Mouse (Mus musculus) neural tube, embryonic 14.5 days (tissue): Measurements from ENCODE around the gene Slfnl1. TPM values are rescaled to one million over a fixed set of nuclear protein-coding genes. Genes with fewer than 3 reads are reported as not detected.

Experiments used
- ATAC-seq: fragments of 200-750 bp; cut with Nextera tagmentation; 2 replicates; pipeline ENCODE4 v1.8.0; 2017; ENCODE audit warnings: low read depth, mild to moderate bottlenecking, moderate TSS enrichment, moderate library complexity
- H3K27ac ChIP-seq: fragments of 300-500 bp; sonication (generic); 2 replicates; pipeline ENCODE4 v1.5.1; 2014; ENCODE audit warnings: low read depth, mild to moderate bottlenecking, control low read depth, low read length, moderate library complexity, mixed read lengths
- H3K27me3 ChIP-seq: fragments of 300-500 bp; sonication (generic); 2 replicates; pipeline ENCODE4 v1.6.1; 2014; ENCODE audit warnings: low read length; ENCODE audit not compliant: control insufficient read depth, insufficient read depth
- H3K36me3 ChIP-seq: fragments of 300-500 bp; sonication (generic); 2 replicates; pipeline ENCODE4 v1.6.1; 2014; ENCODE audit warnings: low read length, mixed read lengths; ENCODE audit not compliant: control insufficient read depth, insufficient read depth
- H3K4me1 ChIP-seq: fragments of 300-500 bp; sonication (generic); 2 replicates; pipeline ENCODE4 v1.6.1; 2014; ENCODE audit warnings: low read length; ENCODE audit not compliant: control insufficient read depth, insufficient read depth
- H3K4me2 ChIP-seq: fragments of 300-500 bp; sonication (generic); 2 replicates; pipeline ENCODE4 v1.6.1; 2014; ENCODE audit warnings: mild to moderate bottlenecking, low read depth, low read length, control low read depth
- H3K4me3 ChIP-seq: fragments of 300-500 bp; sonication (generic); 2 replicates; pipeline ENCODE4 v1.5.1; 2014; ENCODE audit warnings: low read depth, low read length, control low read depth, mixed read lengths
- H3K9ac ChIP-seq: fragments of 300-500 bp; sonication (generic); replicated peaks from 2 replicates; pipeline ENCODE4 v1.6.1; 2014; ENCODE audit warnings: low read depth, mild to moderate bottlenecking, control low read depth, low read length, mixed read lengths
- H3K9me3 ChIP-seq: fragments of 300-500 bp; sonication (generic); 2 replicates; pipeline ENCODE4 v1.6.1; 2016; ENCODE audit warnings: low read length; ENCODE audit not compliant: control insufficient read depth
- WGBS: fragments of 180-500 bp; shearing (Covaris S2); extraction: QIAGEN DNeasy Blood & Tissue Kit; methylation state at CpG from one replicate; pipeline ENCODE4 v1.1.7; 2014; 5-methylcytosine and 5-hydroxymethylcytosine counted together
- polyA plus RNA-seq: library from polyadenylated mRNA; unstranded; fragments of >200 nt; fragmentation: Nextera tagmentation; extraction: Ambion mirVana; gene quantifications from 2 replicates; pipeline ENCODE4 v1.2.1, GENCODE M21; 2014

Gene Slfnl1
- polyA plus RNA-seq, 1 experiment from 2014 or later, result 0.15 TPM

DNA sequence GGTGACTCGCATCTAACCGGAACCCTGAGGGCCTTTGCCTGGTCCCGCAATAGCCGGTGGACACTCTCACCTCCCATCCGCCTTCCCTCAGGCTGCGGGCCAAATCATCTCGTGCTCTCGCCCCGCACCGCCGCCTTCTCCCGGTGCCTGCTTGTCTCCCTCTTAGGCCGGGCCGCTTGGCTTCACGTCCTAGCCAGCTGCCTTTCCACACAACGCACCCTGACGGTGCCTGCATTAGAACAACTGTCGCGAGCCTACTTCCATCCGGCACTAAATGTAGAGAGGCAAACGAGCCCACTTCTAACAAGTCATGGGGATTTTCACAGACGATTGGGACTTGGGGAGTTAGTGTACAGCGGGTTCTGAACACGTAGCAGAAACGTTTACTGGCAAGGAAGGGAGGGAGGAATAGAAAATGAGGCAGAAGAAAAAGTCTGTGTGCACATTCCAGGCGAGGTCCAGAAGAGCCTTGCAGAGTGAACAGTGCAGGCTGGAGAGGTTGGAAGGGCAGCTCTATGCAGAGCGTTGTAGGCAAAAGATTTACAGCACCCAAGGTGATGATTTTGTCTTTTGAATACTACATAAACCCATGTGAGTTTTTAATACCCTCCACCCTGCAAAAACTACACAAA lies 38.5 kb downstream of the Slfnl1 start:
- Histone ChIP-seq H3K36me3 (no peaks in the 10 kb centered on the region), H3K4me1 (peaks cover 19% of the 10 kb centered on the region), H3K4me3 (peak overlapping the region; percentile 77), H3K9me3 (no peaks in the 10 kb centered on the region), H3K27ac (peak overlapping the region; percentile 93), H3K27me3 (no peaks in the 10 kb centered on the region), H3K9ac (peak overlapping the region; percentile 94), H3K4me2 (peak overlapping the region; percentile 83)
- under 1% methylated on average over 27 of the region's 27 CpGs for WGBS
- ATAC-seq, result peak; percentile 75

DNA sequence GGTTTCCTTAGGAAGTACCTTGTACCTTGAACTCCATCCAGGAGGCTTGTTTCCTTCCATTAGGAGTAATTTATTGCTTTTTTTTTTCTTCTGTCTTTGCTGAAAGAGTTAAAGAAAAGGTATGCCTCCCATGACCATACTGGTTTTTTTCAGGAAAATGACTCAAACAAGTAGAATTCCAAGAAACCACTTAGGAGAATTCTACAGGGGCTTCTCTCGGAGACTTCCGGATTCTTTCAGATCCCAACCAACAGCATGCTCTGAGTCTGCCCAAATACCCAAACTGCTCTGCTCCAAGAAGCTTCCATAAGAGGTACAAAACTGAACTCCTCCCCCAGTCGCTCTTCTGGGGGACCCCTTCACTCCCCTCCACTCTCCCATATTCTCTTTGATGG lies 39.0 kb downstream of the Slfnl1 start:
- H3K4me1 ChIP-seq, result peaks cover 19% of the 10 kb centered on the region
- H3K27ac ChIP-seq, result peak overlapping the region; percentile 93
- H3K4me2 ChIP-seq, result peak overlapping the region; percentile 83
- 85% methylated on average over 3 of the region's 3 CpGs for WGBS
- peak overlapping the region; percentile 77 for H3K4me3 ChIP-seq
- ATAC-seq, result no peak
- no peak overlapping the region for H3K9ac ChIP-seq
- no peaks in the 10 kb centered on the region for H3K27me3 ChIP-seq
- H3K9me3 ChIP-seq, result no peaks in the 10 kb centered on the region
- H3K36me3 ChIP-seq, result no peaks in the 10 kb centered on the region

DNA sequence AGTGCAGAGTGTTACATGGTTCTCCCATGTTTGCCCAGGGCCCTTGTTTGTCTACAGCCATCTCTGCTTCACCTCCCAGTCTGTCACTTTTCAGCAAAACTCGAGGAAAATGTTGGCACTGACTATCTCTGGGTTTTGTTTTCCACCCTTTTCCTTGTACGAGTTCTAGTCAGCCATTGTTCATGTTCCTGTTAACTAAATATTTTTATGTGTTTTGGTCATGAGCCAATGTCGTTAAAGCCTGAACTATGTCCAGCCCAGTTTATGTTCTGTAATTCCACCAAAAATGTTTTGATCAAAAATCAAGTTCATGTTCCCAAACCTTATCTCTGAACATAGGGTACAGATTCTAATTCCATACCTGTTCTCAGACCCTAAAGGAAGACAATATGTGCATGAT lies 39.7 kb downstream of the Slfnl1 start:
- Histone ChIP-seq H3K9ac (no peak overlapping the region), H3K4me3 (no peak overlapping the region), H3K9me3 (no peaks in the 10 kb centered on the region), H3K27ac (no peak overlapping the region), H3K4me2 (no peak overlapping the region), H3K27me3 (no peaks in the 10 kb centered on the region), H3K36me3 (no peaks in the 10 kb centered on the region), H3K4me1 (peaks cover 19% of the 10 kb centered on the region)
- ATAC-seq, result no peak
- WGBS, result 74% methylated on average over 3 of the region's 3 CpGs

DNA sequence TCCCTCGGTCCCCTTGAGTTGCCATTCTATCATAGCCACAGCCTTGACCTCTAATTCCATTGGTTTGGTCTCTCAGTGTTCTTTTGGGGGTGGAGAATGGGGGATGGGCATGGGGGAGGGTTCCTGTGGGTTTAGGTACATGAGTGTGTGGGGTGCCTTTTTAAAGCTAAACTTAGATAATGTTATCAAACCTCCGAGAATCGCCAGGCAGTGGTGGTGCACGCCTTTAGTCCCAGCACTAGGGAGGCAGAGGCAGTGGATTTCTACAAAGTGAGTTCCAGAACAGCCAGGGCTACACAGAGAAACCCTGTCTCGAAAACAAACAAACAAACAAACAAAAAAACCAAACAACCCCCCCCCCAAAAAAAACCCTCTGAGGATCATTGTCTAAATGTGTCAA lies 48.9 kb downstream of the Slfnl1 start:
- H3K4me3 ChIP-seq, result no peak overlapping the region
- no peak overlapping the region for H3K4me2 ChIP-seq
- H3K27ac ChIP-seq, result no peak overlapping the region
- WGBS, result 85% methylated on average over 5 of the region's 5 CpGs
- H3K9ac ChIP-seq, result no peak overlapping the region
- H3K9me3 ChIP-seq, result no peaks in the 10 kb centered on the region
- no peaks in the 10 kb centered on the region for H3K36me3 ChIP-seq
- H3K27me3 ChIP-seq, result no peaks in the 10 kb centered on the region
- no peak for ATAC-seq
- no peaks in the 10 kb centered on the region for H3K4me1 ChIP-seq

DNA sequence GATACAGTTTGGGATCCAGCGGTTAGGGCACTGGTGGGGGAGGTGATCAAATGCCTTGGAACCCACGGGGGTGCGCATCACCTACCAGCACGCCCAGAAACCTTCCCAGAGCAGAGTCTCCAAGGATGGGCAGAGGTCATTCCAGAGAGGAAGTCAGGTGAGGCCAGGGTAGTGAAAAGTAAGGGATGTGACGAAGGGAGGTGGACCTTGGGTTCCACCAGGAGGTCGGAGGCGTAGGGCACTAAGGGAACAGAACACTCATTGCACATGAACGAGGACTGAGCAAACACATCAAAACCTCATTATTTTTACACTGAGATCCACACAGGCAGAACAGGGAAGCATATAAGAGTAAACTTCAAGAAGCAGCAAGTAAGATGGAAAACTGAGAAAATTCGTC lies 49.7 kb downstream of the Slfnl1 start:
- 88% methylated on average over 9 of the region's 9 CpGs for WGBS
- ATAC-seq, result no peak
- no peak overlapping the region for H3K4me3 ChIP-seq
- no peaks in the 10 kb centered on the region for H3K27me3 ChIP-seq
- no peaks in the 10 kb centered on the region for H3K4me1 ChIP-seq
- no peaks in the 10 kb centered on the region for H3K9me3 ChIP-seq
- no peak overlapping the region for H3K4me2 ChIP-seq
- H3K36me3 ChIP-seq, result no peaks in the 10 kb centered on the region
- no peak overlapping the region for H3K9ac ChIP-seq
- no peak overlapping the region for H3K27ac ChIP-seq

Other genes with a start within 250 kb of the Slfnl1 start
- gene Foxo6, start 244.9 kb upstream of the Slfnl1 start, polyA plus RNA-seq, result 0.85 and 1.1 TPM in 2 replicates
- gene Scmh1, start 127.0 kb upstream of the Slfnl1 start, polyA plus RNA-seq, result 90.8 and 94.6 TPM in 2 replicates
- 91.7 and 95.5 TPM in 2 replicates for gene Ctps, start 38.0 kb downstream of the Slfnl1 start, polyA plus RNA-seq
- gene Gm8439, start 56.5 kb downstream of the Slfnl1 start, polyA plus RNA-seq, result not detected in 2 replicates
- gene Cited4, start 134.3 kb downstream of the Slfnl1 start, polyA plus RNA-seq, result 0.64 and 1.4 TPM in 2 replicates
- 5.2 and 5.5 TPM in 2 replicates for gene Kcnq4, start 216.4 kb downstream of the Slfnl1 start, polyA plus RNA-seq